Mouse (Mus musculus) cerebellum, adult 11 months (tissue): ENCODE measurements around the gene Uhmk1.
"Not testable (repeated sequence)": the region's sequence is repeated elsewhere in the genome, so short reads cannot be mapped to it uniquely, and the experiment has no call there.

Source experiments
- DNase-seq: peaks from one replicate; pipeline ENCODE4 v3.0.0; 2022

Gene Uhmk1

GRCm38 (mm10) chr1:170214757-170215522 lies at the start of gene Uhmk1:
TSS of gene Uhmk1 (minus strand) at chr1:170215397.
- DNase-seq: peak; percentile 86

GRCm38 (mm10) chr1:170255560-170255910 lies 40.3 kb upstream of the Uhmk1 start:
- DNase-seq: peak; percentile 83

- no peak for DNase-seq
These were observed 39.8 kb upstream of the Uhmk1 start for GRCm38 (mm10) chr1:170254893-170255559.

GRCm38 (mm10) chr1:170245016-170245415 lies 29.8 kb upstream of the Uhmk1 start:
- DNase-seq: no peak

GRCm38 (mm10) chr1:170232688-170233087 lies 17.5 kb upstream of the Uhmk1 start, which contains the start of gene Sh2d1b2:
TSS of gene Sh2d1b2 (plus strand) at chr1:170232749.
- DNase-seq: not testable (repeated sequence)

GRCm38 (mm10) chr1:170223276-170223675 lies 8.1 kb upstream of the Uhmk1 start:
- no peak for DNase-seq

GRCm38 (mm10) chr1:170220351-170220750 lies 5.2 kb upstream of the Uhmk1 start:
- DNase-seq: no peak

GRCm38 (mm10) chr1:170218091-170218884 lies 3.1 kb upstream of the Uhmk1 start:
- no peak for DNase-seq

- no peak for DNase-seq
These were observed 393 bp upstream of the Uhmk1 start for GRCm38 (mm10) chr1:170215590-170215989.

GRCm38 (mm10) chr1:170214383-170214756 lies 827 bp downstream of the Uhmk1 start:
- no peak for DNase-seq

- DNase-seq: no peak
These were observed 1.9 kb downstream of the Uhmk1 start for GRCm38 (mm10) chr1:170213181-170213879.

- no peak for DNase-seq
These were observed 8.8 kb downstream of the Uhmk1 start for GRCm38 (mm10) chr1:170206395-170206794.

GRCm38 (mm10) chr1:170200379-170200778 lies 14.8 kb downstream of the Uhmk1 start:
- no peak for DNase-seq

- DNase-seq: no peak
These were observed 19.0 kb downstream of the Uhmk1 start for GRCm38 (mm10) chr1:170196211-170196610.

- no peak for DNase-seq
These were observed 23.3 kb downstream of the Uhmk1 start for GRCm38 (mm10) chr1:170191925-170192324.

- DNase-seq: no peak
These were observed 25.0 kb downstream of the Uhmk1 start for GRCm38 (mm10) chr1:170190225-170190624.

GRCm38 (mm10) chr1:170188601-170189000 lies 26.6 kb downstream of the Uhmk1 start:
- DNase-seq: no peak

- DNase-seq: no peak
These were observed 28.7 kb downstream of the Uhmk1 start for GRCm38 (mm10) chr1:170186531-170186930.

GRCm38 (mm10) chr1:170185137-170185536 lies 30.1 kb downstream of the Uhmk1 start:
- no peak for DNase-seq

- no peak for DNase-seq
These were observed 32.5 kb downstream of the Uhmk1 start for GRCm38 (mm10) chr1:170182706-170183105.

- no peak for DNase-seq
These were observed 38.4 kb downstream of the Uhmk1 start for GRCm38 (mm10) chr1:170176661-170177239.

- DNase-seq: no peak
These were observed 39.3 kb downstream of the Uhmk1 start for GRCm38 (mm10) chr1:170175848-170176247.
